Comparison of ENCODE assay signal across 8 mouse cellular contexts in the genomic region with DNA sequence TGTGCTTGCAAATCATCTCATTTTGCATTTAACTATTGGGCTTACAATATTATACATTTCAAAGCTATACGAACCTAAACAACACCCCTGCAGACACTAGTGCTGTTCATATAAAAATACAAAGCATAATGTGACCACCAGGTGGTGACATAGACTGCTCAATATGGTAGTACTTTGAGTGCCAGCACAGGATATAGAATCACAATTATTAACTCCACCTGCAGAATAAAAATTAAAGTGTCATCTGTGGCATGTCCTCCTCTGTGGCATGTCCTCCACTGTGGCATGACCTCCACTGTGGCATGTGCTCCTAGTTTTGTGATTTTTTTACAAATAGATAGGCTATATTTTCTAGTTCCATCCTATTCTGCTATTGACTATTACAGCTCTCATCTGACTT.
DNase-seq lines count a peak whose midpoint lies in the region; ATAC-seq and TF ChIP-seq lines count a peak whose summit lies in the region.

No protein-coding gene starts in this region.

- H3K4me1 ChIP-seq in forebrain, embryonic 16.5 days (replicated peaks; ENCODE audit: control insufficient read depth, insufficient read depth, low read length), result peaks cover 9% of the 10 kb centered on the region; the same call in 1 of the 2 replicates

- no peak overlapping the region for H3K4me2 ChIP-seq in forebrain, embryonic 16.5 days (ENCODE audit: low read length)

- no peak overlapping the region for H3K9ac ChIP-seq in forebrain, embryonic 16.5 days (replicated peaks; ENCODE audit: low read depth, low read length)

- no peak overlapping the region for H3K4me3 ChIP-seq in gastrocnemius, adult 2 months
- H3K4me3 ChIP-seq in forebrain, embryonic 16.5 days (replicated peaks; ENCODE audit: low read length), result no peak overlapping the region

- TF ChIP-seq CTCF in gastrocnemius, adult 2 months (IDR thresholded peaks at IDR 0.05), result peak; percentile 59

- no peaks in the 10 kb centered on the region for H3K27me3 ChIP-seq in forebrain, embryonic 16.5 days (replicated peaks; ENCODE audit: control insufficient read depth, insufficient read depth, low read length)

- 71% methylated on average over 1 of the region's 1 CpGs for WGBS in forebrain, embryonic 16.5 days

- peaks cover 5% of the 10 kb centered on the region; the same call in 1 of the 2 replicates for H3K36me3 ChIP-seq in forebrain, embryonic 16.5 days (ENCODE audit: control insufficient read depth, insufficient read depth)

- H3K9me3 ChIP-seq in forebrain, embryonic 16.5 days (ENCODE audit: control insufficient read depth, low read length), result no peaks in the 10 kb centered on the region

- intact Hi-C loops in gastrocnemius, adult 2 months (cut with DNase I), result loop anchor here (2.0 to 5.0 kb wide), 2 partner anchors 1169 to 1219 kb away; no protein-coding TSS in a partner anchor

- ATAC-seq in forebrain, embryonic 16.5 days, result peak; percentile 41
- ATAC-seq in neutrophil, adult 5-6 weeks (ENCODE audit: extremely low read depth, insufficient number of reproducible peaks, low FRiP score, poor library complexity, severe bottlenecking), result 0 out of 2 replicates have a peak, but pooled peaks have one; percentile 26

- no peak for DNase-seq in gastrocnemius, adult 2 months
- DNase-seq in gastrocnemius, postnatal 10 days, result no peak
- peak; percentile 15 for DNase-seq in urinary bladder, postnatal 14 days (ENCODE audit: low spot score)
- no peak for DNase-seq in urinary bladder, postnatal 10 days (ENCODE audit: low spot score)
- DNase-seq in layer of hippocampus, adult 9-10 months (ENCODE audit: low spot score), result peak; percentile 55
- DNase-seq in ovary, adult 18-20 months (ENCODE audit: low spot score), result no peak

- no peak overlapping the region for H3K27ac ChIP-seq in gastrocnemius, adult 2 months
- no peak overlapping the region for H3K27ac ChIP-seq in forebrain, embryonic 16.5 days (ENCODE audit: low read length)

Comparison
In these comparisons a context has a peak if more than half of its experiments do, and no peak if none do; other contexts are left out.
1. DNase-seq: peak in urinary bladder, postnatal 14 days (single experiment) and layer of hippocampus, adult 9-10 months (single experiment); none in gastrocnemius, adult 2 months (single experiment), gastrocnemius, postnatal 10 days (single experiment), urinary bladder, postnatal 10 days (single experiment) and ovary, adult 18-20 months (single experiment).